Mouse (Mus musculus) hindbrain, embryonic 12.5 days (tissue): ENCODE results near the gene Xlr4a. TPM values are rescaled to one million over a fixed set of nuclear protein-coding genes. Genes with fewer than 3 reads are reported as not detected.

ENCODE experiments used
- ATAC-seq: fragments of 200-750 bp; cut with Nextera tagmentation; 2 replicates; pipeline ENCODE4 v1.8.0; 2017; ENCODE audit warnings: moderate TSS enrichment; ENCODE audit not compliant: low FRiP score
- H3K27ac ChIP-seq: fragments of 300-500 bp; sonication (generic); 2 replicates; pipeline ENCODE4 v1.5.1; 2016; ENCODE audit warnings: mild to moderate bottlenecking
- H3K27me3 ChIP-seq: fragments of 300-500 bp; sonication (generic); 2 replicates; pipeline ENCODE4 v1.6.1; 2016; ENCODE audit warnings: mild to moderate bottlenecking
- H3K36me3 ChIP-seq: fragments of 300-500 bp; sonication (generic); 2 replicates; pipeline ENCODE4 v1.6.1; 2016; ENCODE audit warnings: mild to moderate bottlenecking
- H3K4me1 ChIP-seq: fragments of 300-500 bp; sonication (generic); 2 replicates; pipeline ENCODE4 v1.6.1; 2016
- H3K4me2 ChIP-seq: fragments of 300-500 bp; sonication (generic); replicated peaks from 2 replicates; pipeline ENCODE4 v1.6.1; 2016; ENCODE audit warnings: mild to moderate bottlenecking
- H3K4me3 ChIP-seq: fragments of 300-500 bp; sonication (generic); 2 replicates; pipeline ENCODE4 v1.5.1; 2016; ENCODE audit warnings: mild to moderate bottlenecking
- H3K9ac ChIP-seq: fragments of 300-500 bp; sonication (generic); 2 replicates; pipeline ENCODE4 v1.6.1; 2016; ENCODE audit warnings: mild to moderate bottlenecking, moderate library complexity
- H3K9me3 ChIP-seq: fragments of 300-500 bp; sonication (generic); replicated peaks from 2 replicates; pipeline ENCODE4 v1.6.1; 2016; ENCODE audit warnings: mild to moderate bottlenecking
- WGBS: fragments of 180-500 bp; shearing (Covaris S2); methylation state at CpG from one replicate; pipeline ENCODE4 v1.1.7; 2016; 5-methylcytosine and 5-hydroxymethylcytosine counted together
- polyA plus RNA-seq: library from polyadenylated mRNA; unstranded; fragments of >200 nt; fragmentation: Nextera tagmentation; extraction: Ambion mirVana; gene quantifications from 2 replicates; pipeline ENCODE4 v1.2.1, GENCODE M21; 2016

Xlr4a gene
- polyA plus RNA-seq, 1 experiment from 2014 or later, result 0.97 TPM

GRCm38 (mm10) chrX:73039666-73040065, 42.6 kb downstream of the Xlr4a start:
- H3K27ac ChIP-seq, result no peak overlapping the region
- H3K4me3 ChIP-seq, result no peak overlapping the region
- no peak overlapping the region for H3K4me2 ChIP-seq
- no peaks in the 10 kb centered on the region for H3K9me3 ChIP-seq
- 82% methylated on average over 12 of the region's 12 CpGs for WGBS
- no peak overlapping the region for H3K9ac ChIP-seq
- no peaks in the 10 kb centered on the region for H3K36me3 ChIP-seq
- no peaks in the 10 kb centered on the region for H3K27me3 ChIP-seq
- ATAC-seq, result no peak
- H3K4me1 ChIP-seq, result no peaks in the 10 kb centered on the region

- Histone ChIP-seq H3K4me2 (no peak overlapping the region), H3K27ac (no peak overlapping the region), H3K4me3 (no peak overlapping the region), H3K4me1 (no peaks in the 10 kb centered on the region), H3K27me3 (no peaks in the 10 kb centered on the region), H3K9me3 (no peaks in the 10 kb centered on the region), H3K36me3 (no peaks in the 10 kb centered on the region), H3K9ac (no peak overlapping the region)
- no peak for ATAC-seq
- WGBS, result 85% methylated on average over 8 of the region's 8 CpGs
These were observed 43.4 kb downstream of the Xlr4a start for GRCm38 (mm10) chrX:73038831-73039230.

GRCm38 (mm10) chrX:73037003-73037402, 45.3 kb downstream of the Xlr4a start, which contains the start of gene Pnma5:
Pnma5 (minus strand) TSS chrX:73037103.
- no peaks in the 10 kb centered on the region for H3K27me3 ChIP-seq
- no peak within 1 kb of the TSS for H3K4me3 ChIP-seq
- ATAC-seq, result no peak
- H3K27ac ChIP-seq, result no peak within 1 kb of the TSS
- no peak within 1 kb of the TSS for H3K4me2 ChIP-seq
- no peak within 1 kb of the TSS for H3K9ac ChIP-seq
- H3K4me1 ChIP-seq, result no peaks in the 10 kb centered on the region
- H3K36me3 ChIP-seq, result no peaks in the 10 kb centered on the region
- H3K9me3 ChIP-seq, result no peaks in the 10 kb centered on the region
- WGBS, result 86% methylated on average over 1 of the region's 1 CpGs

Other genes starting within 250 kb of the Xlr4a start
- 86.6 and 106 TPM in 2 replicates for gene Cetn2, start 164.1 kb downstream of the Xlr4a start, polyA plus RNA-seq
- 35.8 and 37.6 TPM in 2 replicates for gene Nsdhl, start 163.9 kb downstream of the Xlr4a start, polyA plus RNA-seq
- 6.9 and 8.8 TPM in 2 replicates for gene Zfp185, start 95.1 kb downstream of the Xlr4a start, polyA plus RNA-seq
- gene Pnma5, start 45.4 kb downstream of the Xlr4a start, polyA plus RNA-seq, result 0.09 TPM in 1 of 2 replicates, not detected in the other
- 1.1 TPM in 2 replicates for gene Pnma3, start 17.7 kb downstream of the Xlr4a start, polyA plus RNA-seq
- gene Xlr3a, start 14.6 kb upstream of the Xlr4a start, polyA plus RNA-seq, result 4.2 and 6.4 TPM in 2 replicates
- 0.45 TPM in 1 of 2 replicates, not detected in the other for gene Gm14685, start 34.6 kb upstream of the Xlr4a start, polyA plus RNA-seq
- not detected in 2 replicates for gene Xlr5b, start 66.3 kb upstream of the Xlr4a start, polyA plus RNA-seq
- gene DXBay18, start 67.0 kb upstream of the Xlr4a start, polyA plus RNA-seq, result 0.15 and 0.51 TPM in 2 replicates
- gene Spin2d, start 94.5 kb upstream of the Xlr4a start, polyA plus RNA-seq, result not detected in 2 replicates
- 18.8 and 20.3 TPM in 2 replicates for gene Xlr3b, start 109.7 kb upstream of the Xlr4a start, polyA plus RNA-seq
- 0.63 and 1.2 TPM in 2 replicates for gene Xlr4b, start 131.9 kb upstream of the Xlr4a start, polyA plus RNA-seq
- 25.0 and 26.1 TPM in 2 replicates for gene F8a, start 145.8 kb upstream of the Xlr4a start, polyA plus RNA-seq
- 0.81 TPM in 1 of 2 replicates, not detected in the other for gene Xlr4c, start 160.7 kb upstream of the Xlr4a start, polyA plus RNA-seq
- 0.35 and 0.43 TPM in 2 replicates for gene Xlr3c, start 182.9 kb upstream of the Xlr4a start, polyA plus RNA-seq
- not detected in 2 replicates for gene Xlr5a, start 210.5 kb upstream of the Xlr4a start, polyA plus RNA-seq
- not detected in 2 replicates for gene Xlr5c, start 210.5 kb upstream of the Xlr4a start, polyA plus RNA-seq